21 mouse cellular contexts compared by ENCODE assay signal in the genomic region with DNA sequence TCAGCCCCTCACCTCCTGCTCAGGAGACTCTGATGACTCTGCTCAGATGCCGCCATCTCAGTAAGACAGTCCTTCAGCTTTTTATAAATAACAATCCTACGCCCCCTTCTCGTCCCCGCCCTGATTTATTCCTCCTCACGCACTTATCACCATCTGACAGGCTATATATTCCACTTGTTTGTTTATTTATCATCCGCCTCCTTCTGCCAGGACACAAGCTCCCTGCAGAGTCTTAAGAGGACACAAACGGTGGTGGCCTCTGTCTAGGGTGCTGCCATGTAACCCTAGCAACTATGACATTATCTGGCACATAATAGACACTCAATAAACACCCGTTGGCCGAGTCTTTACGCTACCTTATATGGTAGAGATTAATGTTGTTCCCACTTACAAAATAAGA. TPM values are rescaled to one million over a fixed set of nuclear protein-coding genes. Genes with fewer than 3 reads are reported as not detected.
A peak's percentile ranks its signal among the peaks of the same experiment; 100 is the strongest.
DNase-seq lines count a peak whose midpoint lies in the region; ATAC-seq and TF ChIP-seq lines count a peak whose summit lies in the region.
"Had no signal": no experiment of that assay in that cellular context is flagged by ENCODE, and none has a peak within 500 bp of the region (broad histone marks: within the 10 kb centered on the region; RNA-seq: fewer than 3 reads in every experiment).

No protein-coding gene starts in this region.

- WGBS in kidney, embryonic 15.5 days: 55% methylated on average over 10 of the region's 10 CpGs
- WGBS in lung, postnatal 0 days: 43% methylated on average over 10 of the region's 10 CpGs
- WGBS in liver, embryonic 14.5 days (ENCODE audit: insufficient replicate concordance): 26% methylated on average over 10 of the region's 10 CpGs
- 54% methylated on average over 10 of the region's 10 CpGs for WGBS in liver, postnatal 0 days (ENCODE audit: insufficient replicate concordance)
- 91% methylated on average over 10 of the region's 10 CpGs for WGBS in forebrain, embryonic 10.5 days

- no peak overlapping the region for H3K27ac ChIP-seq in kidney, embryonic 15.5 days
- H3K27ac ChIP-seq in lung, postnatal 0 days (ENCODE audit: low read length): no peak overlapping the region
- no peak overlapping the region for H3K27ac ChIP-seq in liver, embryonic 14.5 days
- no peak overlapping the region for H3K27ac ChIP-seq in liver, postnatal 0 days (ENCODE audit: low read depth)
- H3K27ac ChIP-seq in forebrain, embryonic 10.5 days: no peak overlapping the region
- H3K27ac ChIP-seq: embryonic facial prominence, embryonic 15.5 days; heart, adult 2 months; heart, embryonic 15.5 days; hindbrain, embryonic 13.5 days had no signal

- no peak for DNase-seq in kidney, adult 11 months
- no peak for DNase-seq in lung, postnatal 0 days (ENCODE audit: low spot score)
- no peak for DNase-seq in lung, postnatal 4 days
- DNase-seq in liver, embryonic 14.5 days (ENCODE audit: low read depth in 3 of 3, low spot score in 3 of 3): no peak
- DNase-seq in liver, postnatal 0 days: no peak
- no peak for DNase-seq in forebrain, embryonic 10.5 days (ENCODE audit: extremely low spot score, low spot score)
- DNase-seq: adrenal gland, postnatal 10 days; cerebellum, adult 11 months; cerebellum, adult 8-10 months; cerebellum, postnatal 14 days; embryo, embryonic 11 days; gastrocnemius, postnatal 14 days; heart, adult 2 months; heart, postnatal 14 days had no signal

- no peaks in the 10 kb centered on the region for H3K9me3 ChIP-seq in kidney, embryonic 15.5 days (replicated peaks)
- H3K9me3 ChIP-seq in lung, postnatal 0 days (ENCODE audit: low read length): no peaks in the 10 kb centered on the region
- H3K9me3 ChIP-seq in liver, embryonic 14.5 days (ENCODE audit: control insufficient read depth, low read length): no peaks in the 10 kb centered on the region
- no peaks in the 10 kb centered on the region for H3K9me3 ChIP-seq in liver, postnatal 0 days (ENCODE audit: low read length)
- no peaks in the 10 kb centered on the region for H3K9me3 ChIP-seq in forebrain, embryonic 10.5 days
- H3K9me3 ChIP-seq: embryonic facial prominence, embryonic 15.5 days; heart, embryonic 15.5 days; hindbrain, embryonic 13.5 days had no signal

- TF ChIP-seq CTCF in lung, postnatal 0 days (IDR thresholded peaks at IDR 0.05): no peak
- no peak for TF ChIP-seq CTCF in liver, embryonic 14.5 days (IDR thresholded peaks at IDR 0.05; ENCODE audit: low read depth)
- TF ChIP-seq CTCF in liver, postnatal 0 days (IDR thresholded peaks at IDR 0.05; ENCODE audit: low read depth): no peak

- 0 out of 2 replicates have a peak, but pooled peaks have one; percentile 40 for ATAC-seq in kidney, embryonic 15.5 days (replicated peaks; ENCODE audit: low FRiP score)
- peak; percentile 39 for ATAC-seq in lung, postnatal 0 days
- ATAC-seq in liver, embryonic 14.5 days (ENCODE audit: insufficient read depth): peak; percentile 88
- peak; percentile 83 for ATAC-seq in liver, postnatal 0 days
- ATAC-seq: forebrain, embryonic 16.5 days had no signal

- H3K9ac ChIP-seq in kidney, embryonic 15.5 days: no peak overlapping the region
- H3K9ac ChIP-seq in lung, postnatal 0 days (replicated peaks; ENCODE audit: low read depth): no peak overlapping the region
- no peak overlapping the region for H3K9ac ChIP-seq in liver, embryonic 14.5 days (replicated peaks)
- H3K9ac ChIP-seq in liver, postnatal 0 days (replicated peaks): no peak overlapping the region
- H3K9ac ChIP-seq: embryonic facial prominence, embryonic 15.5 days; heart, embryonic 15.5 days; hindbrain, embryonic 13.5 days had no signal

- peaks cover 14% of the 10 kb centered on the region for H3K36me3 ChIP-seq in kidney, embryonic 15.5 days
- H3K36me3 ChIP-seq in lung, postnatal 0 days (ENCODE audit: insufficient read depth, low read length): no peaks in the 10 kb centered on the region
- no peaks in the 10 kb centered on the region for H3K36me3 ChIP-seq in liver, embryonic 14.5 days (replicated peaks; ENCODE audit: control insufficient read depth, insufficient read depth, low read depth)
- H3K36me3 ChIP-seq in liver, postnatal 0 days (replicated peaks; ENCODE audit: insufficient read depth, low read length): no peaks in the 10 kb centered on the region
- peaks cover 43% of the 10 kb centered on the region for H3K36me3 ChIP-seq in forebrain, embryonic 10.5 days (replicated peaks)
- H3K36me3 ChIP-seq: embryonic facial prominence, embryonic 15.5 days; heart, embryonic 15.5 days; hindbrain, embryonic 13.5 days had no signal

- no peaks in the 10 kb centered on the region for H3K27me3 ChIP-seq in kidney, embryonic 15.5 days
- no peaks in the 10 kb centered on the region for H3K27me3 ChIP-seq in lung, postnatal 0 days (replicated peaks; ENCODE audit: insufficient read depth, low read length)
- H3K27me3 ChIP-seq in liver, embryonic 14.5 days (ENCODE audit: control insufficient read depth, insufficient read depth, low read length): no peaks in the 10 kb centered on the region
- no peaks in the 10 kb centered on the region for H3K27me3 ChIP-seq in liver, postnatal 0 days (ENCODE audit: insufficient read depth, low read length)
- H3K27me3 ChIP-seq in forebrain, embryonic 10.5 days (ENCODE audit: poor library complexity, severe bottlenecking): peaks cover 17% of the 10 kb centered on the region
- H3K27me3 ChIP-seq: embryonic facial prominence, embryonic 15.5 days had no signal

- peaks cover 13% of the 10 kb centered on the region for H3K4me1 ChIP-seq in kidney, embryonic 15.5 days
- no peaks in the 10 kb centered on the region for H3K4me1 ChIP-seq in lung, postnatal 0 days (ENCODE audit: insufficient read depth, low read depth, low read length)
- H3K4me1 ChIP-seq in liver, embryonic 14.5 days (replicated peaks; ENCODE audit: control insufficient read depth in 2 of 2, insufficient read depth in 2 of 2, low read length in 1 of 2): peaks cover 0 to 7% of the 10 kb centered on the region in 2 experiments; a peak in 1 of 4 replicates
- no peaks in the 10 kb centered on the region for H3K4me1 ChIP-seq in liver, postnatal 0 days (ENCODE audit: insufficient read depth)
- H3K4me1 ChIP-seq in forebrain, embryonic 10.5 days: peaks cover 11% of the 10 kb centered on the region
- H3K4me1 ChIP-seq: embryonic facial prominence, embryonic 15.5 days; heart, embryonic 15.5 days had no signal

- no peak overlapping the region for H3K4me3 ChIP-seq in kidney, embryonic 15.5 days (replicated peaks)
- no peak overlapping the region for H3K4me3 ChIP-seq in lung, postnatal 0 days (ENCODE audit: low read depth, low read length)
- no peak overlapping the region for H3K4me3 ChIP-seq in liver, embryonic 14.5 days (ENCODE audit: insufficient read depth in 1 of 2, low read depth in 2 of 2, low read length in 2 of 2)
- no peak overlapping the region for H3K4me3 ChIP-seq in liver, postnatal 0 days (ENCODE audit: low read depth, low read length)
- no peak overlapping the region for H3K4me3 ChIP-seq in forebrain, embryonic 10.5 days
- H3K4me3 ChIP-seq: embryonic facial prominence, embryonic 15.5 days; erythroblast, embryonic 14.5 days; heart, adult 2 months; heart, embryonic 15.5 days; hindbrain, embryonic 13.5 days had no signal

- TF ChIP-seq EP300 in lung, postnatal 0 days (IDR thresholded peaks at IDR 0.05): no peak
- peak; percentile 73 for TF ChIP-seq EP300 in liver, embryonic 14.5 days (IDR thresholded peaks at IDR 0.05; ENCODE audit: low read depth)
- TF ChIP-seq EP300 in liver, postnatal 0 days (IDR thresholded peaks at IDR 0.05; ENCODE audit: low read depth): peak; percentile 77

- no peak overlapping the region for H3K4me2 ChIP-seq in kidney, embryonic 15.5 days
- no peak overlapping the region for H3K4me2 ChIP-seq in lung, postnatal 0 days (replicated peaks; ENCODE audit: low read depth, low read length)
- no peak overlapping the region for H3K4me2 ChIP-seq in liver, embryonic 14.5 days (ENCODE audit: low read depth)
- no peak overlapping the region for H3K4me2 ChIP-seq in liver, postnatal 0 days (ENCODE audit: low read depth, low read length)
- H3K4me2 ChIP-seq: embryonic facial prominence, embryonic 15.5 days; heart, embryonic 11.5 days; heart, embryonic 15.5 days; hindbrain, embryonic 13.5 days had no signal

RNA-seq across cellular contexts. Expression of gene Ptpru, which starts 22.3 kb away (rescaled TPM):
- polyA plus RNA-seq in kidney, embryonic 15.5 days (2015; fragmentation: Nextera tagmentation; extraction: Ambion mirVana): 30.3 TPM in 2 replicates
- 8.5 and 9.3 TPM in 2 replicates for polyA plus RNA-seq in lung, postnatal 0 days (2015; fragmentation: Nextera tagmentation; extraction: Ambion mirVana)
- polyA plus RNA-seq in liver, embryonic 14.5 days (2012; rRNA removed): 1.7 and 2.0 TPM in 2 replicates
- polyA plus RNA-seq in liver, embryonic 14.5 days (2014; fragmentation: Nextera tagmentation; extraction: Ambion mirVana): 2.8 and 3.0 TPM in 2 replicates
- 2.6 and 2.7 TPM in 2 replicates for polyA plus RNA-seq in liver, postnatal 0 days (2015; fragmentation: Nextera tagmentation; extraction: Ambion mirVana)
- 26.5 and 27.0 TPM in 2 replicates for polyA plus RNA-seq in forebrain, embryonic 10.5 days (2016; fragmentation: Nextera tagmentation; extraction: Ambion mirVana)

RNA-seq across cellular contexts. Expression of gene Mecr, which starts 27.5 kb away (rescaled TPM):
- polyA plus RNA-seq in kidney, embryonic 15.5 days (2015; fragmentation: Nextera tagmentation; extraction: Ambion mirVana): 45.8 and 47.4 TPM in 2 replicates
- polyA plus RNA-seq in lung, postnatal 0 days (2015; fragmentation: Nextera tagmentation; extraction: Ambion mirVana): 20.6 and 21.2 TPM in 2 replicates
- 21.8 and 23.8 TPM in 2 replicates for polyA plus RNA-seq in liver, embryonic 14.5 days (2012; rRNA removed)
- 31.6 and 36.8 TPM in 2 replicates for polyA plus RNA-seq in liver, embryonic 14.5 days (2014; fragmentation: Nextera tagmentation; extraction: Ambion mirVana)
- polyA plus RNA-seq in liver, postnatal 0 days (2015; fragmentation: Nextera tagmentation; extraction: Ambion mirVana): 27.6 and 30.0 TPM in 2 replicates
- polyA plus RNA-seq in forebrain, embryonic 10.5 days (2016; fragmentation: Nextera tagmentation; extraction: Ambion mirVana): 57.6 and 60.2 TPM in 2 replicates

RNA-seq across cellular contexts. Expression of gene Srsf4, which starts 57.6 kb away (rescaled TPM):
- polyA plus RNA-seq in kidney, embryonic 15.5 days (2015; fragmentation: Nextera tagmentation; extraction: Ambion mirVana): 110 and 114 TPM in 2 replicates
- 62.6 TPM in 2 replicates for polyA plus RNA-seq in lung, postnatal 0 days (2015; fragmentation: Nextera tagmentation; extraction: Ambion mirVana)
- 35.3 and 43.4 TPM in 2 replicates for polyA plus RNA-seq in liver, embryonic 14.5 days (2012; rRNA removed)
- polyA plus RNA-seq in liver, embryonic 14.5 days (2014; fragmentation: Nextera tagmentation; extraction: Ambion mirVana): 45.3 and 55.7 TPM in 2 replicates
- 35.0 and 37.5 TPM in 2 replicates for polyA plus RNA-seq in liver, postnatal 0 days (2015; fragmentation: Nextera tagmentation; extraction: Ambion mirVana)
- polyA plus RNA-seq in forebrain, embryonic 10.5 days (2016; fragmentation: Nextera tagmentation; extraction: Ambion mirVana): 152 and 155 TPM in 2 replicates
